Mouse (Mus musculus): ENCODE results near the gene Ntm. TPM values are rescaled to one million over a fixed set of nuclear protein-coding genes. Genes with fewer than 3 reads are reported as not detected.

Gene Ntm
- polyA plus RNA-seq, 1 experiment from 2014 or later: 39.7 TPM

DNA sequence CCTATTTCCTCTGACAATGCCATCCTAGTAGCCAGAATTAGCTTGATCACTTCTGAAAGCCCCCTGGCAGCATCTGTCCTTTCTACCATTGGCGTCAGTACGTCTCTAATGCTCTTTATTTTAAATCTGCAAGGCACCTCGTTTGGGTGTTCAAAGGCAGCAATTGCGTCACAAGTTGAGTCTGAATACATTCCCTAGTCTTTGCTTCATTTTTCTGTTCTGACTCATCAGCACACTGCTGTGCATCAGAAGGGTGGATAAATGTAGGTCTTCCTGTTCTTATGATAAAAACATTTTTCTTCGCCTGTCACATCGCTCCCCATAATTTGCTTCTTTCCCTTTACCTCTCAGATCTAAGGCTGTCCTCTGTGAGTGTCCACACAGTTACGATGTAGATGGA lies 958.4 kb downstream of the Ntm start:
- Histone ChIP-seq H3K9me3 (replicated peaks; ENCODE audit: control insufficient read depth, low read length) (no peaks in the 10 kb centered on the region), H3K9ac (ENCODE audit: low read depth, low read length) (no peak overlapping the region), H3K4me3 (ENCODE audit: low read depth, low read length) (no peak overlapping the region), H3K27ac (ENCODE audit: low read depth, low read length) (no peak overlapping the region), H3K36me3 (ENCODE audit: control insufficient read depth, insufficient read depth, low read length) (no peaks in the 10 kb centered on the region), H3K4me1 (ENCODE audit: control insufficient read depth, insufficient read depth, low read length) (no peaks in the 10 kb centered on the region; the same call in 1 of the 2 replicates), H3K4me2 (no peak overlapping the region), H3K27me3 (ENCODE audit: control insufficient read depth, insufficient read depth, low read length) (no peaks in the 10 kb centered on the region)
- ATAC-seq (replicated peaks; ENCODE audit: insufficient number of reproducible peaks, low FRiP score, low TSS enrichment): no peak
- WGBS (ENCODE audit: insufficient replicate concordance): 80% methylated on average over 7 of the region's 7 CpGs

DNA sequence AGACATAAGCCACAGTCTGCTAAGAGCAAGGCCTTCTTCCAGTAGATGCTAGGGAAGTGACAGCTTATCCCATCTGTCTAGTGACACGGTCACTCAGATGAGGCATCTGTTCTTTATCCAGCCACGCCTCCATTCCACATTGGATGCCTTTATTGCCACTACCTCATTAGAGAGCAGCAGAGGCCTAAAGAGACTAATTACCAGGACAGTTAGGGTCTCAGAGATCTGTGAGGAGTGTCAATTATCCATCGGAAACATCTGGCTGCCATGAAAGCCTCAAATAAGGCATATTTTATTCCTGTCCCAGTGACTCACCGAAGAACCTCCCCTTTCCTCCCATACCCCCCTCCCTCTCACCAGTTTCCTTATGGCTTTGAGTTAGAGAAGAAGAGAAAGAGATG lies 963.0 kb downstream of the Ntm start:
- H3K9me3 ChIP-seq (replicated peaks; ENCODE audit: control insufficient read depth, low read length): no peaks in the 10 kb centered on the region
- WGBS (ENCODE audit: insufficient replicate concordance): 47% methylated on average over 4 of the region's 4 CpGs
- no peaks in the 10 kb centered on the region; the same call in 1 of the 2 replicates for H3K4me1 ChIP-seq (ENCODE audit: control insufficient read depth, insufficient read depth, low read length)
- H3K4me3 ChIP-seq (ENCODE audit: low read depth, low read length): no peak overlapping the region
- no peak overlapping the region for H3K27ac ChIP-seq (ENCODE audit: low read depth, low read length)
- H3K36me3 ChIP-seq (ENCODE audit: control insufficient read depth, insufficient read depth, low read length): no peaks in the 10 kb centered on the region
- H3K27me3 ChIP-seq (ENCODE audit: control insufficient read depth, insufficient read depth, low read length): no peaks in the 10 kb centered on the region
- no peak overlapping the region for H3K9ac ChIP-seq (ENCODE audit: low read depth, low read length)
- no peak for ATAC-seq (replicated peaks; ENCODE audit: insufficient number of reproducible peaks, low FRiP score, low TSS enrichment)
- H3K4me2 ChIP-seq: no peak overlapping the region

DNA sequence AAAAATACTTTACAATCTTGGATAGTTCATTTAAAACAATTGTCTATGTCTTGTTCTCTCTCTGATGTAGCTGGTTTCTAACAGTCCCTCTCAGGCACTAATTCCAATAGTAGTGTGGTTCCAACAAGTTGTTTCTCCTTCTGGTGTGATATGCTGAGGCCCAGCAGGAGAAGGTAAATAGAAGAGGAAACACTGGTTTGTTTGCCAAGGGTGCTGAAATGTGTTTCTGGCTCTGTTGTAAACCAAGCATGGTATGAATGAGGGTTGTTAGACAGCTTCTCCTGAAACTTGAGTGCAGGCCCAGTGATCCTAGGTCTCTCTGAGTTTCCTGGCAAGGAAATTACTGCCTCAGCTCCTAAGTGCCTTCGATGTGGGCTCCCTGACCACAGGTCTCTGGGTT lies 985.7 kb downstream of the Ntm start:
- Histone ChIP-seq H3K4me2 (no peak overlapping the region), H3K4me3 (ENCODE audit: low read depth, low read length) (no peak overlapping the region), H3K9me3 (replicated peaks; ENCODE audit: control insufficient read depth, low read length) (no peaks in the 10 kb centered on the region), H3K27ac (ENCODE audit: low read depth, low read length) (no peak overlapping the region), H3K9ac (ENCODE audit: low read depth, low read length) (no peak overlapping the region), H3K36me3 (ENCODE audit: control insufficient read depth, insufficient read depth, low read length) (no peaks in the 10 kb centered on the region), H3K27me3 (ENCODE audit: control insufficient read depth, insufficient read depth, low read length) (no peaks in the 10 kb centered on the region), H3K4me1 (ENCODE audit: control insufficient read depth, insufficient read depth, low read length) (peaks cover 5% of the 10 kb centered on the region; the same call in 1 of the 2 replicates)
- ATAC-seq (replicated peaks; ENCODE audit: insufficient number of reproducible peaks, low FRiP score, low TSS enrichment): no peak
- 84% methylated on average over 1 of the region's 1 CpGs for WGBS (ENCODE audit: insufficient replicate concordance)

DNA sequence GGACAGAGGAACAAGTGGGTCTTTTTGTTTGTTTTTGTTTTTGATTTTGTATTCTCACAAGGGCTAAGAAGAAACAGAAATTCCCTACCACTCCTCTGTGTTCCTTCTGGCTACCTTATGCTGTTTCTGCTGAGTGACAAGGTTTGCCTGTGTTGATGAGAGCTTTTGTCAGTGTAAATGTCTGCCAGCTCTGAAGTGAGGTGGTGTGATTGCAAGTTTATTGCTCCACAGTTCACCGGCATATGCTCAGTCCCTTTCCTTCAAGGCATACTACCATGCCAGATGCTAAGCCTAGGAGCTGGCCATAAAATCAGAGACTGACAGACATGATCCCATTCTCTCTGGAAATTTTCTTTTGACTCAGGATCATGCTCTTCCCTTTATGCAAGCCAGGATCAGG lies 993.5 kb downstream of the Ntm start:
- H3K27me3 ChIP-seq (ENCODE audit: control insufficient read depth, insufficient read depth, low read length): no peaks in the 10 kb centered on the region
- H3K4me2 ChIP-seq: no peak overlapping the region
- H3K27ac ChIP-seq (ENCODE audit: low read depth, low read length): no peak overlapping the region
- no peak for ATAC-seq (replicated peaks; ENCODE audit: insufficient number of reproducible peaks, low FRiP score, low TSS enrichment)
- no peaks in the 10 kb centered on the region for H3K4me1 ChIP-seq (ENCODE audit: control insufficient read depth, insufficient read depth, low read length)
- H3K9me3 ChIP-seq (replicated peaks; ENCODE audit: control insufficient read depth, low read length): no peaks in the 10 kb centered on the region
- H3K36me3 ChIP-seq (ENCODE audit: control insufficient read depth, insufficient read depth, low read length): no peaks in the 10 kb centered on the region
- no peak overlapping the region for H3K9ac ChIP-seq (ENCODE audit: low read depth, low read length)
- WGBS (ENCODE audit: insufficient replicate concordance): 66% methylated on average over 1 of the region's 1 CpGs
- no peak overlapping the region for H3K4me3 ChIP-seq (ENCODE audit: low read depth, low read length)
